Mouse (Mus musculus): ENCODE results near the gene Zscan29.

- TF ChIP-seq CHD2 (IDR thresholded peaks at IDR 0.05; ENCODE audit: low read depth, low read length), result no peak
- no peak for TF ChIP-seq ZC3H11A (IDR thresholded peaks at IDR 0.05; ENCODE audit: borderline replicate concordance, low read depth, low read length)
Measured at GRCm38 (mm10) chr2:121137371-121137770, 33.6 kb downstream of the Zscan29 start.
